Mouse (Mus musculus): ENCODE data around the gene Tmem161a. TPM values are rescaled to one million over a fixed set of nuclear protein-coding genes. Genes with fewer than 3 reads are reported as not detected.

Gene Tmem161a
- total and polyA plus RNA-seq, 3 experiments = 48.5 to 73.6 (median 65.0) TPM

GRCm38 (mm10) chr8:70227997-70228396, 55.8 kb downstream of the Tmem161a start:
- H3K4me3 ChIP-seq (replicated peaks in 1 of 3; ENCODE audit: low read depth in 2 of 3, low read length in 2 of 3, poor library complexity in 1 of 3) = no peak overlapping the region
- no peak overlapping the region for H3K27ac ChIP-seq (ENCODE audit: insufficient read depth, low read depth)
- peaks cover 0 to 10% of the 10 kb centered on the region in 2 experiments; a peak in 3 of 4 replicates for H3K4me1 ChIP-seq (ENCODE audit: control insufficient read depth in 1 of 2, insufficient read depth in 2 of 2)
- peaks cover 19 to 75% of the 10 kb centered on the region in 2 experiments for H3K36me3 ChIP-seq (replicated peaks in 1 of 2; ENCODE audit: control insufficient read depth in 1 of 2, insufficient read depth in 1 of 2, low read length in 1 of 2)
- H3K9me3 ChIP-seq (replicated peaks; ENCODE audit: low read length) = no peaks in the 10 kb centered on the region
- no peaks in the 10 kb centered on the region for H3K79me2 ChIP-seq (replicated peaks; ENCODE audit: control insufficient read depth, extremely low read depth, insufficient read depth, poor library complexity, severe bottlenecking)
- H3K27me3 ChIP-seq (replicated peaks) = no peaks in the 10 kb centered on the region
- no peak overlapping the region for H3K9ac ChIP-seq (ENCODE audit: insufficient read depth, low read depth)
- no peak for DNase-seq (ENCODE audit: extremely low read depth)
- dilution Hi-C loops (cut with MboI; ENCODE audit: extremely low pct_ligation_motif_present, extremely low pct_unique_long_range_greater_than_20kb, low sequenced_read_pairs) = no loop called here
- in situ Hi-C loops (cut with MboI; ENCODE audit: low pct_ligation_motif_present, low pct_unique_long_range_greater_than_20kb, low sequenced_read_pairs) = no loop called here
- TF ChIP-seq CHD2 (IDR thresholded peaks at IDR 0.05; ENCODE audit: low read length) (no peak), SMC3 (IDR thresholded peaks at IDR 0.05; ENCODE audit: low read depth, low read length) (no peak), ZNF384 (IDR thresholded peaks at IDR 0.05; ENCODE audit: low read depth, low read length) (no peak), NRF1 (IDR thresholded peaks at IDR 0.05; ENCODE audit: low read depth, low read length) (no peak), SIN3A (IDR thresholded peaks at IDR 0.05; ENCODE audit: low read length) (no peak), NELFE (IDR thresholded peaks at IDR 0.05; ENCODE audit: low read depth, low read length) (no peak), MEF2A (IDR thresholded peaks at IDR 0.05; ENCODE audit: borderline replicate concordance, low read depth, low read length) (no peak)
- no peak overlapping the region for H3K4me2 ChIP-seq (ENCODE audit: insufficient read depth, low read depth, poor library complexity, severe bottlenecking)

DNA sequence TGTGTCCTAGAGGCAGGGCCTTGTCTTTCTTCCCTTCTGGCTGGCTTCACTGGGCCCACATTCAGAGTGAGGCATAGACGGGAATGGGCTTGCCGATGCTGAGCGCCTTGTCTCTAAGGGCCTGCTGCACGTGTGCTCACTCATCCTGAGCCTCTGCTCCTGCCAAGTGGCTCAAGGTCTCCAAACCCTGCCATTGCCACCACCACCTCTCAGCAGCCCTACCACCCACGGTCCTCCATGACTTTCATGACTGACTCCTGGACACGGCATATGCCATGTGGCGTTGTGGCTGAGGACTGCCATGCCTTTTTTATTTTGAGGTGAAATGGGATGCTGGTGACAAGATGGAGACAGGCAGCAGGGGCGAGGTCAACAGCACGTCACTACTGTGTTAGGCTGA, 58.7 kb downstream of the Tmem161a start:
- peaks cover 3 to 22% of the 10 kb centered on the region in 2 experiments for H3K4me1 ChIP-seq (ENCODE audit: control insufficient read depth in 1 of 2, insufficient read depth in 2 of 2)
- H3K9ac ChIP-seq (ENCODE audit: insufficient read depth, low read depth) = no peak overlapping the region
- H3K9me3 ChIP-seq (replicated peaks; ENCODE audit: low read length) = no peaks in the 10 kb centered on the region
- no peak overlapping the region for H3K27ac ChIP-seq (ENCODE audit: insufficient read depth, low read depth)
- in situ Hi-C loops (cut with MboI; ENCODE audit: low pct_ligation_motif_present, low pct_unique_long_range_greater_than_20kb, low sequenced_read_pairs) = no loop called here
- TF ChIP-seq MYC (IDR thresholded peaks at IDR 0.05; ENCODE audit: low read depth, low read length) (no peak), MAFK (IDR thresholded peaks at IDR 0.05; ENCODE audit: insufficient replicate concordance, low read length) (no peak), PAX5 (IDR thresholded peaks at IDR 0.05; ENCODE audit: low read length) (no peak), POLR2A (IDR thresholded peaks at IDR 0.05; ENCODE audit: low read depth, low read length) (no peak), NELFE (IDR thresholded peaks at IDR 0.05; ENCODE audit: low read depth, low read length) (no peak), MEF2A (IDR thresholded peaks at IDR 0.05; ENCODE audit: borderline replicate concordance, low read depth, low read length) (no peak), ELF1 (IDR thresholded peaks at IDR 0.05; ENCODE audit: low read depth, low read length) (no peak), IRF4 (IDR thresholded peaks at IDR 0.05; ENCODE audit: low read depth, low read length) (no peak), EP300 (IDR thresholded peaks at IDR 0.05; ENCODE audit: low read length) (no peak)
- H3K4me3 ChIP-seq (replicated peaks in 1 of 3; ENCODE audit: low read depth in 2 of 3, low read length in 2 of 3, poor library complexity in 1 of 3) = no peak overlapping the region
- no peaks in the 10 kb centered on the region for H3K27me3 ChIP-seq (replicated peaks)
- H3K79me2 ChIP-seq (replicated peaks; ENCODE audit: control insufficient read depth, extremely low read depth, insufficient read depth, poor library complexity, severe bottlenecking) = peaks cover 5% of the 10 kb centered on the region
- DNase-seq (ENCODE audit: extremely low read depth) = no peak
- dilution Hi-C loops (cut with MboI; ENCODE audit: extremely low pct_ligation_motif_present, extremely low pct_unique_long_range_greater_than_20kb, low sequenced_read_pairs) = no loop called here
- H3K4me2 ChIP-seq (ENCODE audit: insufficient read depth, low read depth, poor library complexity, severe bottlenecking) = no peak overlapping the region
- H3K36me3 ChIP-seq (replicated peaks in 1 of 2; ENCODE audit: control insufficient read depth in 1 of 2, insufficient read depth in 1 of 2, low read length in 1 of 2) = peaks cover 10 to 47% of the 10 kb centered on the region in 2 experiments

Other genes starting within 250 kb of the Tmem161a start
- gene Gatad2a, start 176.0 kb upstream of the Tmem161a start, total RNA-seq (2012; rRNA removed) = 70.8 and 73.2 TPM in 2 replicates
- gene Gatad2a, start 176.0 kb upstream of the Tmem161a start, total RNA-seq (2014; rRNA removed) = 31.5 and 35.7 TPM in 2 replicates
- gene Gatad2a, start 176.0 kb upstream of the Tmem161a start, polyA plus RNA-seq (2012; ENCODE audit: insufficient read length, low read depth) = 95.1 and 122 TPM in 2 replicates
- 37.2 and 38.4 TPM in 2 replicates for gene Mau2, start 129.6 kb upstream of the Tmem161a start, total RNA-seq (2012; rRNA removed)
- gene Mau2, start 129.6 kb upstream of the Tmem161a start, total RNA-seq (2014; rRNA removed) = 24.4 and 25.5 TPM in 2 replicates
- 15.7 and 19.5 TPM in 2 replicates for gene Mau2, start 129.6 kb upstream of the Tmem161a start, polyA plus RNA-seq (2012; ENCODE audit: insufficient read length, low read depth)
- gene Sugp1, start 129.5 kb upstream of the Tmem161a start, total RNA-seq (2012; rRNA removed) = 21.8 and 24.0 TPM in 2 replicates
- gene Sugp1, start 129.5 kb upstream of the Tmem161a start, total RNA-seq (2014; rRNA removed) = 5.0 and 5.3 TPM in 2 replicates
- gene Sugp1, start 129.5 kb upstream of the Tmem161a start, polyA plus RNA-seq (2012; ENCODE audit: insufficient read length, low read depth) = 43.9 and 44.2 TPM in 2 replicates
- 1.9 and 2.4 TPM in 2 replicates for gene Tm6sf2, start 99.4 kb upstream of the Tmem161a start, total RNA-seq (2012; rRNA removed)
- gene Tm6sf2, start 99.4 kb upstream of the Tmem161a start, total RNA-seq (2014; rRNA removed) = 0.22 and 0.40 TPM in 2 replicates
- gene Tm6sf2, start 99.4 kb upstream of the Tmem161a start, polyA plus RNA-seq (2012; ENCODE audit: insufficient read length, low read depth) = 1.8 and 2.6 TPM in 2 replicates
- gene Hapln4, start 88.9 kb upstream of the Tmem161a start, total RNA-seq (2012; rRNA removed) = 0.29 and 0.30 TPM in 2 replicates
- gene Hapln4, start 88.9 kb upstream of the Tmem161a start, total RNA-seq (2014; rRNA removed) = 0.07 and 0.08 TPM in 2 replicates
- 0.20 and 0.30 TPM in 2 replicates for gene Hapln4, start 88.9 kb upstream of the Tmem161a start, polyA plus RNA-seq (2012; ENCODE audit: insufficient read length, low read depth)
- gene Ncan, start 51.5 kb upstream of the Tmem161a start, total RNA-seq (2012; rRNA removed) = 2.1 and 2.6 TPM in 2 replicates
- 3.5 and 3.9 TPM in 2 replicates for gene Ncan, start 51.5 kb upstream of the Tmem161a start, total RNA-seq (2014; rRNA removed)
- 5.3 and 6.0 TPM in 2 replicates for gene Ncan, start 51.5 kb upstream of the Tmem161a start, polyA plus RNA-seq (2012; ENCODE audit: insufficient read length, low read depth)
- gene Nr2c2ap, start 41.0 kb upstream of the Tmem161a start, total RNA-seq (2012; rRNA removed) = 22.7 and 27.4 TPM in 2 replicates
- gene Nr2c2ap, start 41.0 kb upstream of the Tmem161a start, total RNA-seq (2014; rRNA removed) = 15.6 and 16.4 TPM in 2 replicates
- gene Nr2c2ap, start 41.0 kb upstream of the Tmem161a start, polyA plus RNA-seq (2012; ENCODE audit: insufficient read length, low read depth) = 61.3 and 71.3 TPM in 2 replicates
- 13.8 and 17.2 TPM in 2 replicates for gene Rfxank, start 33.2 kb upstream of the Tmem161a start, total RNA-seq (2012; rRNA removed)
- gene Rfxank, start 33.2 kb upstream of the Tmem161a start, total RNA-seq (2014; rRNA removed) = 10.5 and 13.4 TPM in 2 replicates
- gene Rfxank, start 33.2 kb upstream of the Tmem161a start, polyA plus RNA-seq (2012; ENCODE audit: insufficient read length, low read depth) = 9.5 and 12.3 TPM in 2 replicates
- 56.4 and 63.9 TPM in 2 replicates for gene Borcs8, start 32.9 kb upstream of the Tmem161a start, total RNA-seq (2012; rRNA removed)
- gene Borcs8, start 32.9 kb upstream of the Tmem161a start, total RNA-seq (2014; rRNA removed) = 22.2 and 28.7 TPM in 2 replicates
- gene Borcs8, start 32.9 kb upstream of the Tmem161a start, polyA plus RNA-seq (2012; ENCODE audit: insufficient read length, low read depth) = 44.0 and 45.8 TPM in 2 replicates
- gene Mef2b, start 32.6 kb upstream of the Tmem161a start, total RNA-seq (2012; rRNA removed) = 194 and 232 TPM in 2 replicates
- gene Mef2b, start 32.6 kb upstream of the Tmem161a start, total RNA-seq (2014; rRNA removed) = 60.1 and 61.0 TPM in 2 replicates
- gene Mef2b, start 32.6 kb upstream of the Tmem161a start, polyA plus RNA-seq (2012; ENCODE audit: insufficient read length, low read depth) = 130 and 168 TPM in 2 replicates
- gene Slc25a42, start 39.9 kb downstream of the Tmem161a start, total RNA-seq (2012; rRNA removed) = 2.5 and 3.0 TPM in 2 replicates
- 0.63 and 0.80 TPM in 2 replicates for gene Slc25a42, start 39.9 kb downstream of the Tmem161a start, total RNA-seq (2014; rRNA removed)
- 2.9 and 3.4 TPM in 2 replicates for gene Slc25a42, start 39.9 kb downstream of the Tmem161a start, polyA plus RNA-seq (2012; ENCODE audit: insufficient read length, low read depth)
- gene Sugp2, start 61.9 kb downstream of the Tmem161a start, total RNA-seq (2012; rRNA removed) = 22.4 and 23.6 TPM in 2 replicates
- gene Sugp2, start 61.9 kb downstream of the Tmem161a start, total RNA-seq (2014; rRNA removed) = 9.4 and 10.0 TPM in 2 replicates
- 20.1 and 21.4 TPM in 2 replicates for gene Sugp2, start 61.9 kb downstream of the Tmem161a start, polyA plus RNA-seq (2012; ENCODE audit: insufficient read length, low read depth)
- 31.1 and 39.2 TPM in 2 replicates for gene Armc6, start 62.1 kb downstream of the Tmem161a start, total RNA-seq (2012; rRNA removed)
- gene Armc6, start 62.1 kb downstream of the Tmem161a start, total RNA-seq (2014; rRNA removed) = 21.6 and 23.7 TPM in 2 replicates
- gene Armc6, start 62.1 kb downstream of the Tmem161a start, polyA plus RNA-seq (2012; ENCODE audit: insufficient read length, low read depth) = 20.0 and 20.7 TPM in 2 replicates
- 12.5 and 14.0 TPM in 2 replicates for gene Homer3, start 110.5 kb downstream of the Tmem161a start, total RNA-seq (2012; rRNA removed)
- 7.5 and 9.0 TPM in 2 replicates for gene Homer3, start 110.5 kb downstream of the Tmem161a start, total RNA-seq (2014; rRNA removed)
- gene Homer3, start 110.5 kb downstream of the Tmem161a start, polyA plus RNA-seq (2012; ENCODE audit: insufficient read length, low read depth) = 11.8 TPM in 2 replicates
- gene Ddx49, start 130.1 kb downstream of the Tmem161a start, total RNA-seq (2012; rRNA removed) = 76.6 and 77.3 TPM in 2 replicates
- gene Ddx49, start 130.1 kb downstream of the Tmem161a start, total RNA-seq (2014; rRNA removed) = 58.9 and 64.9 TPM in 2 replicates
- gene Ddx49, start 130.1 kb downstream of the Tmem161a start, polyA plus RNA-seq (2012; ENCODE audit: insufficient read length, low read depth) = 98.4 and 129 TPM in 2 replicates
- 204 and 243 TPM in 2 replicates for gene Cope, start 130.2 kb downstream of the Tmem161a start, total RNA-seq (2012; rRNA removed)
- gene Cope, start 130.2 kb downstream of the Tmem161a start, total RNA-seq (2014; rRNA removed) = 134 and 139 TPM in 2 replicates
- 148 and 191 TPM in 2 replicates for gene Cope, start 130.2 kb downstream of the Tmem161a start, polyA plus RNA-seq (2012; ENCODE audit: insufficient read length, low read depth)
- gene Cers1, start 143.4 kb downstream of the Tmem161a start, total RNA-seq (2012; rRNA removed) = 0.13 TPM in 1 of 2 replicates, not detected in the other
- not detected in 2 replicates for gene Cers1, start 143.4 kb downstream of the Tmem161a start, total RNA-seq (2014; rRNA removed)
- not detected in 2 replicates for gene Cers1, start 143.4 kb downstream of the Tmem161a start, polyA plus RNA-seq (2012; ENCODE audit: insufficient read length, low read depth)
- gene Gdf1, start 157.5 kb downstream of the Tmem161a start, total RNA-seq (2012; rRNA removed) = 0.08 and 0.17 TPM in 2 replicates
- gene Gdf1, start 157.5 kb downstream of the Tmem161a start, total RNA-seq (2014; rRNA removed) = not detected in 2 replicates
- 0.26 TPM in 1 of 2 replicates, not detected in the other for gene Gdf1, start 157.5 kb downstream of the Tmem161a start, polyA plus RNA-seq (2012; ENCODE audit: insufficient read length, low read depth)
- 39.6 and 45.7 TPM in 2 replicates for gene Upf1, start 180.9 kb downstream of the Tmem161a start, total RNA-seq (2012; rRNA removed)
- 27.0 and 31.1 TPM in 2 replicates for gene Upf1, start 180.9 kb downstream of the Tmem161a start, total RNA-seq (2014; rRNA removed)
- 42.4 and 44.4 TPM in 2 replicates for gene Upf1, start 180.9 kb downstream of the Tmem161a start, polyA plus RNA-seq (2012; ENCODE audit: insufficient read length, low read depth)
- gene Comp, start 201.2 kb downstream of the Tmem161a start, total RNA-seq (2012; rRNA removed) = 0.08 and 0.13 TPM in 2 replicates
- gene Comp, start 201.2 kb downstream of the Tmem161a start, total RNA-seq (2014; rRNA removed) = not detected in 2 replicates
- 0.16 TPM in 1 of 2 replicates, not detected in the other for gene Comp, start 201.2 kb downstream of the Tmem161a start, polyA plus RNA-seq (2012; ENCODE audit: insufficient read length, low read depth)